Mouse (Mus musculus): ENCODE measurements around the gene Cdr2l. TPM values are rescaled to one million over a fixed set of nuclear protein-coding genes. Genes with fewer than 3 reads are reported as not detected.

Cdr2l gene
- polyA plus RNA-seq, 1 experiment: 4.0 TPM

GRCm38 (mm10) chr11:115400630-115401391, 19.1 kb downstream of the Cdr2l start:
- DNase-seq (ENCODE audit: low read depth, low spot score): no peak
- WGBS: 49% methylated on average over 11 of the region's 11 CpGs

- no peak for DNase-seq (ENCODE audit: low read depth, low spot score)
- WGBS: 4% methylated on average over 50 of the region's 50 CpGs
Measured at GRCm38 (mm10) chr11:115403338-115404124, 21.8 kb downstream of the Cdr2l start, which contains the start of gene Mrpl58. Gene Mrpl58 (plus strand): TSS chr11:115403752.

DNA sequence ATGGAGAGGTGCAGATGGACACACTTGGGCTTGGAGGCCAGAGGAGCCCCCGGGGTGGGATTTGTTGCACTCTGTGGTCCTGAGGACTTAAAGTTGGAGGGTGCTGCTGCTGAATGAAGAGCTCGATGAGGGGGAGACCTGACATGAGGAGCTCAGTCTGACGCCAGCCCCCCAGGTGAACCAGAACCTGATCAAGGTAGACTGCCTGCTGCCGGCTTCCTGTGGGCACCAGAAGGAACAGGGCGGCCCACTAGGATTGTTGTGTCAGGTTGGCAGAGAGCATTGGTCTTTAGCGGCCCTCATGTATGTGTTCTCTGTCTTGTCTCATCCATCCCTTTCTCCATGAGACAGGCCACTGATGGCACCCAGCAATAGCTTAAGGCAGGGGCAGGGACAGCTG, 24.0 kb downstream of the Cdr2l start:
- 98% methylated on average over 6 of the region's 6 CpGs for WGBS

GRCm38 (mm10) chr11:115406858-115407401, 25.2 kb downstream of the Cdr2l start:
- WGBS: 89% methylated on average over 17 of the region's 17 CpGs
- no peak for DNase-seq (ENCODE audit: low read depth, low spot score)

More for the DNA sequence above, 24.0 kb downstream of the Cdr2l start:
- no peak for DNase-seq (ENCODE audit: low read depth, low spot score)

GRCm38 (mm10) chr11:115408266-115408920, 26.7 kb downstream of the Cdr2l start:
- no peak for DNase-seq (ENCODE audit: low read depth, low spot score)
- 80% methylated on average over 6 of the region's 6 CpGs for WGBS

GRCm38 (mm10) chr11:115409556-115409955, 27.8 kb downstream of the Cdr2l start:
- WGBS: 84% methylated on average over 7 of the region's 7 CpGs
- DNase-seq (ENCODE audit: low read depth, low spot score): no peak

DNA sequence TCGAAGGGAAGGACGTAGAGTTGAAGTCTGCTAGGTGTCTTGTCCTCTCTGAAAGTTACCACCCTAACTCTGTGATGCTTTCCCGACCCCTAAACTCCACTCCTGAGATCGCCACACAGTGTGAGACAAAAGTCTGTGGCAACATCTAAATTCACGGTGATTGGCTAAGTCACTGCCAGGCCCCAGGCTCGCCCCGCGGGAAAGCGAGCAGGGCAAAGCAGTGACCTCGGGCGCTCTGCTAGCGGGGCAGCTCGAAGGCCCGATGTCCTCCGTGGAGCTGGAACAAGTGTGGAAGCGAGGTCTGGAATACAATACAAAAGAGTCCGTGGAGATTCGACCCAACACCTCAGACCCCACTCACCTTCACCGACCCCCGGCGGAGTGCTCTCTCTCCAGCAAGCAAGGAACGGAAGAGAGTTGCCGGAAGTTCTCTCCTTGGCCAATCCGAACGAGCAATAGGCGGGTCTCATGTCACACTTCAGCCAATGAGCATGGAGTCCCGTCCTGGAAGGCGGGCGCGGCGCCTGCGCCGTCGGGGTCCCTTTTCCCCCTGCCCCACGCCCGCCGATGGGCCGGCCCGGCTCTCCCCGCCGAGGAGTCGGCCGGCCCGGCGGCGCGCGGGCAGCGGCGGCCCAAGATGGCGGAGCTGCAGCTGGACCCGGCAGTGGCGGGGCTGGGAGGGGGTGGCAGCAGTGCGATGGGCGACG, 38.0 kb downstream of the Cdr2l start, which contains the start of the genes Atp5h and Kctd2:
Gene Atp5h (minus strand): TSS at position 432 of the 707 bp plus-strand sequence.
Gene Kctd2 (plus strand): TSS at position 598 of the 707 bp plus-strand sequence.
- WGBS: under 1% methylated on average over 56 of the region's 56 CpGs
- DNase-seq (ENCODE audit: low read depth, low spot score): peak; percentile 94

- WGBS: 1% methylated on average over 44 of the region's 45 CpGs
- DNase-seq (ENCODE audit: low read depth, low spot score): no peak
Measured at GRCm38 (mm10) chr11:115420336-115421190, 38.8 kb downstream of the Cdr2l start.

DNA sequence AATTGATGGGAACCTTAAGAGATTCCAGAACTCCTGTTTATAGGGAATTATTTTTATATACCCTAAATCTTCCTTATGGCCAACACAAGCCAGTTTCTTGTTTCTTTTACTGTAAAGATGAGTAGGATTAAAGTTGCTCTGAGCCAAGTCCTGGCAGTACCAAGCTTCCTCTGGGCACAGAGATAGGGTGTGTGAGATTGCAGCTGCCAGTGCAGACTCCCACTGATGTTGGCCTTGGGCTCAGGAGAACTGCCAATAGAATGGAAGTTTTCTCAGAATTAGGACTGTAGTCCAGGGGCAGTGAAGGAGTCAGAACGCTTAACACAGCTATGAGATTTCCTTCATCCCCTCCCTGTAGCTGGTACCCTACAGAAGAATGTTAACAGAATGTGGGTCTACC, 39.6 kb downstream of the Cdr2l start:
- 24% methylated on average over 1 of the region's 1 CpGs for WGBS
- no peak for DNase-seq (ENCODE audit: low read depth, low spot score)

DNA sequence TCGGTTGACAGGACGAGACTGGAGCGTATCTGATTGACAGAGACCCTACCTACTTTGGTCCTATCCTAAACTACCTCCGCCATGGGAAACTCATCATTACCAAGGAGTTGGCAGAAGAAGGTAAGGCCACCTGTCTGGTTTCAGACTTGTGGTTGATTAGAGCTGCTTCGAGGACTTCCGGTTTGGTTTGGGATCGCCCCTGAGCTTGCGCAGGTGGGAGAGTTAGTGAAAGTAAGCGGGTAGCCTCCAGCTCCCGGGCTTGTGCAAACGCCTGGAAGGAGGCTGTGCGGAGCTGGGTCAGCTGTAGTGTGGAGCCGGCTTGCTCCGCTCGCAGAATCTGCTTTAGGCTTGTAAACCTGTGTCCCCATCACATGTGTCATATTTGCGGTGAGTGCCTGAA, 40.3 kb downstream of the Cdr2l start:
- WGBS: 91% methylated on average over 16 of the region's 16 CpGs

DNA sequence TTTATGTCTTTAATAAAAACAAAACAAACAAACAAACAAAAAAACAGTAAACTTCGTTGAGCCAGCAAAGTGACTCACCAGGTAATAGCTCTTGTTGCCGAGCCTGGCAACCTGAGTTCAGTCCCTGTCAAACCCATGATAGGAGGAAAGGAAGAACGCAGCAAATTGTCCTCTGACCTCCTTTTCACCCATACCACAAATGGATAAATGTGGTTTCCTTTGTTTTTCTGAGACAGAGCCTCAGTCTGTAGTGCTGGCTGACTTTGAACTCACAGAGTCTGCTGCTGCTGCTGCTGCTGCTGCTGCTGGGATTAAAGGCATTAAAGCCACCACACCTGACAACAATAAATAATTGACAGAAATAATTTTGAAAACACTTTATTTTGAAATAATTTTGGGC, 41.4 kb downstream of the Cdr2l start:
- 72% methylated on average over 3 of the region's 3 CpGs for WGBS
- no peak for DNase-seq (ENCODE audit: low read depth, low spot score)

More for the DNA sequence above, 40.3 kb downstream of the Cdr2l start:
- no peak for DNase-seq (ENCODE audit: low read depth, low spot score)

DNA sequence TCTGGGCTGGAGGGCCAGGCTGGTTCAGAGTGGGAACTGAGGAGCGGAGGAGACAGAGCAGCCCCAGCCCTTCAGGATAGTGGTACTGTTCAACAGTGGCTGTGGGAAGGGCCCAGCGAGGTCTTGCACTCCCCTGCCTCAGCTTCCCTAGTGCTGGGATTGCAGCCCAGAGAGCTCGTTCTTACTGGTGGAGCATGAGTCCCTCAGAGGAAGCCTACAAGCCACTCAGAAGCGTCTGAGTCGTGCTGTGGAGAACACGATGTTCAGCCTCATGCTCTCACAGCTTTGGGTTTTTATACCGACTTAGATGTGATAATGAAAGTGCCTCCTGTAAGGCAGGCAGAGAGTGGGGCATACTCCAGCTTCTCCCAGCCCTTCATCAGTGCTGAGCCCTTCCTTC, 43.0 kb downstream of the Cdr2l start:
- DNase-seq (ENCODE audit: low read depth, low spot score): no peak
- 88% methylated on average over 7 of the region's 7 CpGs for WGBS

GRCm38 (mm10) chr11:115425671-115426070, 44.0 kb downstream of the Cdr2l start:
- 89% methylated on average over 6 of the region's 6 CpGs for WGBS
- DNase-seq (ENCODE audit: low read depth, low spot score): no peak

DNA sequence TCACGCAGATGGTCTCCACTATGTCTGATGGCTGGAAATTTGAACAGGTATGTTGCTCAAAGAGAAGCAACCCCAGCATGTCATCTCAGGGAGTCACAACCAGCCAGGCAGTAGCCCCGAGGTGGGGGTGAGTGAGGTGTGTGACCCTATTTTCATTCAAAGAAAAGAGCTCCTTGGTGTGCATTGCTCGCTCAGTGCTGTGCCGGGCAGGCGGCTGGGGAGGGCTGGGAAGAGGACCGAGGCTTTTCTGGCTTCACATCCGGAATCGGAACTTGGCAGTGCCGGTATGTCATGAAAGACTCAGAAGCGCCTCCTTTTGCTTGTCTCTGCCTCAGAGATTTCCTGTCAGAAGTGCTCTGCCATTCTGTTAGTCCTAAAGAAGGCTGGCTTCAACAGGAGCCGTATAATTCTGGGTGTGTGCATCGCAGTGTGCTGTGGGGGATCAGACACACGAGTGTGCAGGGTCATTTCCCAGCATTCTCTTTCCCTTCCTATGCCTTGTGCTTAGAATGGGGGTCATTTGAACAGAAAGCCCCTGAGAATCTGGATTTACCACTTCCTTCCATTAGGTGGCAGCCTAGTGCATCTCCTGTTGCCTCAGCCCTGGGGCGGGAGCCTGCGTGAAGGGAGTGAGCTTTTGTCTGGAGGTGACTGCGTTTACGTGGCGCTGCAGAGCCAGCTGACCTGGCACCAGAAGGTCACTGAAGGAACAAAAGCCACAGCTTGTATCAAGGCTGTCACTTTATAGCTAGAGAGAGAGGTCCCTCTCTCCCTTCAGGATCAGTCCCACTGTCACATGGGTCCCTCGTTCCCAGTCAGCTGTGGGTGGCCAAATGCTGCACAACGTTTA, 46.0 kb downstream of the Cdr2l start:
- WGBS: 40% methylated on average over 20 of the region's 20 CpGs
- no peak for DNase-seq (ENCODE audit: low read depth, low spot score)

DNA sequence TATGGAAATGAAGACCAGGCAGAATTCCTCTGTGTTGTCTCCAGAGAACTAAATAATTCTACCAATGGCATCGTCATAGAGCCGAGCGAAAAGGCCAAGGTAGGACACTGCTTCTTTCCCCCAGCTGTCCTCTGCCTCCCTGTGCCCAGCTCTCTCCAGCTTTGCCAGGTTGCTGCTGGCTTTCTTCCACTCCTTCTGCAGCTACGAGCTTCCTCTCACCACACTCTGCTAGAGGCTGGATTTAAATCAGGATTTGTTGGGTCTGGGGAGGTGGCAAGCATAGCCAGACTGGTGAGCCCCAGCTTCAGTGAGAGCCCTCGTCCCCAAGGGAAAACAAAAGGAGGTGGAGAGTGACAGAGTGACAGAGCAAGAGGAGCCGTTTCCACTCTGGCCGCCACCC, 47.6 kb downstream of the Cdr2l start:
- 86% methylated on average over 7 of the region's 7 CpGs for WGBS
- no peak for DNase-seq (ENCODE audit: low read depth, low spot score)

DNA sequence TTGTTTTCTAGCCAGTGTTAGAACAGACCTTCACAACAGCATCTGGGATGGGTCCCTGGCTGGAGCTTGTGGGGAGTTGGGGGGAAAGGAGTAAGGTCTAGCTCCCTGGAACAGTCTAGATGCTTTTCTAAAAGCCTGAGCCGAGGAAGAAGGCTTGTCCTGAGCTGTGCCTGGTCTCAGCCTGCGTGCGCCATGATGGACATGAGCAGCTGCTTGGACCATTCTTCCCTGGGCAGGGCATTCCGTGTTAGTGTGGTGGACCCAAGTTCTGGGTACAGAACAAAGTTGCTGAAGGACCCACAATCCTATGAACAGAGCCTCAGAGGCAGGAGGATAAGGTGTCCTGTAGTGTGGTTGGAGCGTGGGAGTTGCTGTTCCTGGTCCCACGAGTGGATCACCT, 48.8 kb downstream of the Cdr2l start:
- no peak for DNase-seq (ENCODE audit: low read depth, low spot score)
- 94% methylated on average over 6 of the region's 6 CpGs for WGBS

DNA sequence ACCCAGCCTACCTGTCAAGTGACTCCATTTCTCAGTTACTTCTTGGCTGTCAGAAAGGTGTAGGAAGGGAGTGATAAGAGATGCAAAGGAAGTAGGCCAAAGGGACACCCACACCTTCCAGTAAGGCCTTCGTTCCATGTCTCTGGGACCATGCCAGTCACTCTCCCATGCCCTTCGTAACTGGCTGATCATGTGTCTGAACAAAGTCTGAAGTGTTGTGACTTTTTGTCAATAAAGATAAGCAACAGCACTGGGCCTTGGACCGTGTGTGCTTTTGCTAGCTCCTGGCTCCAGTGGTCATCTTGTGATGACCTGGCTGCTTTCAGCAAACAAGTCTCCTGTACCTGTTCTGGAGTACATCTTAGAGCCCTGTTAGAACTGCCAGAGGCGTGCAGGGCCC, 51.1 kb downstream of the Cdr2l start:
- 27% methylated on average over 4 of the region's 4 CpGs for WGBS
- DNase-seq (ENCODE audit: low read depth, low spot score): no peak

DNA sequence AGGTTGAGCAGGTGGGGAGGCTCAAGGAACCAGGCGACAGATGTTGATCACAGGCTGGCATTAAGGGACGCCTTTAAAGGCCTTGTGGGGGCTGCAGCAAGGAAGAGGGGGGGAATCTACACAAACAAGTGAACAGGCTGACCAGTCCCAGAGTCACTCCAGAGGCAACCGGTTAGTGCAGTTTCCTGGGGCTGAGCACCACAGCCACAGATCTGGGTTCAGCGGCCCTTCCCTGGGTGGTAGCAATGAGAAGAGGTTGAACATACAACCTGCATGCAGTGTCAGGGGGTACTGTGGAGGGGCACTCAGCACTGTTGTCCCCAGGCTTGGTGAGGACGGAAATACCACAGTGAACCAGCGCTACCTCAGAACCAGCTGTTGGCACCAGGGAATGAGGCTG, 51.6 kb downstream of the Cdr2l start:
- DNase-seq (ENCODE audit: low read depth, low spot score): no peak
- WGBS: 79% methylated on average over 6 of the region's 6 CpGs

Data from large intestine, adult 2 months (tissue).